Mouse (Mus musculus): Measurements from ENCODE around the gene Wnt2. TPM values are rescaled to one million over a fixed set of nuclear protein-coding genes. Genes with fewer than 3 reads are reported as not detected.

Wnt2 gene
- polyA plus RNA-seq, 1 experiment: 1.3 TPM

GRCm38 (mm10) chr6:18002065-18002464, 28.3 kb downstream of the Wnt2 start:
- TF ChIP-seq CTCF (IDR thresholded peaks at IDR 0.05; ENCODE audit: extremely low read depth, insufficient read depth, insufficient read length, insufficient replicate concordance) (no peak), POLR2A (IDR thresholded peaks at IDR 0.05; ENCODE audit: low read depth, low read length) (no peak)
- Histone ChIP-seq H3K27me3 (ENCODE audit: control insufficient read depth, insufficient read depth, low read length) (no peaks in the 10 kb centered on the region), H3K36me3 (ENCODE audit: control insufficient read depth, insufficient read depth, low read length) (no peaks in the 10 kb centered on the region), H3K4me1 (ENCODE audit: control insufficient read depth, insufficient read depth, insufficient read length) (no peaks in the 10 kb centered on the region), H3K27ac (ENCODE audit: insufficient read depth, low read length) (no peak overlapping the region), H3K4me3 (ENCODE audit: extremely low read depth, insufficient read depth, insufficient read length) (no peak overlapping the region)
- WGBS: 88% methylated on average over 6 of the region's 6 CpGs
- no peak for DNase-seq (ENCODE audit: low read depth in 1 of 2, low spot score in 2 of 2)

DNA sequence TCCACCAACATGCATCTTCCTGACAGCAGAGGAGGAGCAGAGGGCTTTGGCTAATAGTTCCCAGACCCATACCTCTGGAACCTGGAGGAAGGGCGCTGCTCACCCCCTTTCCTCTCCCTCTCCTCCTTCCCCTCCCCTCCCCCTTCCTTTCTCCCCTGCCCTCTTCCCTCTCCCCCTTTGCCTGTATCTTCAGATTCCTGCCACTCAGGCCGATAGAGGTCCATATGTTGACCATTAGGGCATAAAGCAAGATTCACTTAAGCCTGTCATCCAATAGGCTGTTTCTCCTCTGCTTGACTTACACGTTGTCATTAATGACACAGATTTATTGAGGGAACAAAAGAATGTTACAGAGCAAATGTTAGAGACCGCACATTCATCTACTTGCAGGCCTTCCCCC, 31.9 kb downstream of the Wnt2 start:
- 73% methylated on average over 4 of the region's 4 CpGs for WGBS
- no peak overlapping the region for H3K4me3 ChIP-seq (ENCODE audit: extremely low read depth, insufficient read depth, insufficient read length)
- H3K27ac ChIP-seq (ENCODE audit: insufficient read depth, low read length): no peak overlapping the region
- no peaks in the 10 kb centered on the region for H3K4me1 ChIP-seq (ENCODE audit: control insufficient read depth, insufficient read depth, insufficient read length)
- TF ChIP-seq POLR2A (IDR thresholded peaks at IDR 0.05; ENCODE audit: low read depth, low read length) (no peak), CTCF (IDR thresholded peaks at IDR 0.05; ENCODE audit: extremely low read depth, insufficient read depth, insufficient read length, insufficient replicate concordance) (no peak)
- no peaks in the 10 kb centered on the region for H3K36me3 ChIP-seq (ENCODE audit: control insufficient read depth, insufficient read depth, low read length)
- no peak for DNase-seq (ENCODE audit: low read depth in 1 of 2, low spot score in 2 of 2)
- no peaks in the 10 kb centered on the region for H3K27me3 ChIP-seq (ENCODE audit: control insufficient read depth, insufficient read depth, low read length)

GRCm38 (mm10) chr6:17994956-17995790, 35.2 kb downstream of the Wnt2 start:
- 88% methylated on average over 6 of the region's 6 CpGs for WGBS
- DNase-seq (ENCODE audit: low read depth in 1 of 2, low spot score in 2 of 2): no peak
- no peaks in the 10 kb centered on the region for H3K36me3 ChIP-seq (ENCODE audit: control insufficient read depth, insufficient read depth, low read length)
- H3K4me1 ChIP-seq (ENCODE audit: control insufficient read depth, insufficient read depth, insufficient read length): no peaks in the 10 kb centered on the region
- H3K4me3 ChIP-seq (ENCODE audit: extremely low read depth, insufficient read depth, insufficient read length): no peak overlapping the region
- H3K27ac ChIP-seq (ENCODE audit: insufficient read depth, low read length): no peak overlapping the region
- no peak for TF ChIP-seq CTCF (IDR thresholded peaks at IDR 0.05; ENCODE audit: extremely low read depth, insufficient read depth, insufficient read length, insufficient replicate concordance)
- no peak for TF ChIP-seq POLR2A (IDR thresholded peaks at IDR 0.05; ENCODE audit: low read depth, low read length)
- no peaks in the 10 kb centered on the region for H3K27me3 ChIP-seq (ENCODE audit: control insufficient read depth, insufficient read depth, low read length)

DNA sequence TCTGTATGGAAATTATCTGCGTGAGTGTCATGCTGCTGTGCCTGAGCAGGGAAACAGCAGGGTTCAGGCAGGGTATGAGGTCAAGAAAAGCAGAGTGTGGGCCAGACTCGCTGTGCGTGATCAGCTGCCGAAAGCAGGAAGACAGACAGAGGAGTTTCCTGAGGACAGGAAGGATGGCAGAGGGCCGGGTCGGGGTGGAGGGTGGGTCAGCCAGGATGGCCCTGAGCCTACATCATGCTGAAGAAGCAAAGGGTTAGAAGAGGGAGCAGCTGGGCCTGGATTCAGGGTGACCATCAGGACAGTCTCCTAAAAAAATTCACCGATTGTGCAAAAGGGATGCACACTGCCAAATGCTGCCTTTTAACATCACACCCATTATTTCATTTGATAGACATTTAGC, 38.8 kb downstream of the Wnt2 start:
- DNase-seq (ENCODE audit: low read depth in 1 of 2, low spot score in 2 of 2): no peak
- TF ChIP-seq POLR2A (IDR thresholded peaks at IDR 0.05; ENCODE audit: low read depth, low read length) (no peak), CTCF (IDR thresholded peaks at IDR 0.05; ENCODE audit: extremely low read depth, insufficient read depth, insufficient read length, insufficient replicate concordance) (no peak)
- no peak overlapping the region for H3K4me3 ChIP-seq (ENCODE audit: extremely low read depth, insufficient read depth, insufficient read length)
- WGBS: 57% methylated on average over 7 of the region's 7 CpGs
- no peak overlapping the region for H3K27ac ChIP-seq (ENCODE audit: insufficient read depth, low read length)
- no peaks in the 10 kb centered on the region for H3K4me1 ChIP-seq (ENCODE audit: control insufficient read depth, insufficient read depth, insufficient read length)
- H3K27me3 ChIP-seq (ENCODE audit: control insufficient read depth, insufficient read depth, low read length): no peaks in the 10 kb centered on the region
- H3K36me3 ChIP-seq (ENCODE audit: control insufficient read depth, insufficient read depth, low read length): no peaks in the 10 kb centered on the region

GRCm38 (mm10) chr6:17990173-17991028, 40.0 kb downstream of the Wnt2 start:
- WGBS: 85% methylated on average over 9 of the region's 9 CpGs
- no peak for DNase-seq (ENCODE audit: low read depth in 1 of 2, low spot score in 2 of 2)
- Histone ChIP-seq H3K4me3 (ENCODE audit: extremely low read depth, insufficient read depth, insufficient read length) (no peak overlapping the region), H3K4me1 (ENCODE audit: control insufficient read depth, insufficient read depth, insufficient read length) (no peaks in the 10 kb centered on the region), H3K36me3 (ENCODE audit: control insufficient read depth, insufficient read depth, low read length) (no peaks in the 10 kb centered on the region), H3K27ac (ENCODE audit: insufficient read depth, low read length) (no peak overlapping the region), H3K27me3 (ENCODE audit: control insufficient read depth, insufficient read depth, low read length) (no peaks in the 10 kb centered on the region)
- TF ChIP-seq CTCF (IDR thresholded peaks at IDR 0.05; ENCODE audit: extremely low read depth, insufficient read depth, insufficient read length, insufficient replicate concordance): no peak
- TF ChIP-seq POLR2A (IDR thresholded peaks at IDR 0.05; ENCODE audit: low read depth, low read length): no peak

DNA sequence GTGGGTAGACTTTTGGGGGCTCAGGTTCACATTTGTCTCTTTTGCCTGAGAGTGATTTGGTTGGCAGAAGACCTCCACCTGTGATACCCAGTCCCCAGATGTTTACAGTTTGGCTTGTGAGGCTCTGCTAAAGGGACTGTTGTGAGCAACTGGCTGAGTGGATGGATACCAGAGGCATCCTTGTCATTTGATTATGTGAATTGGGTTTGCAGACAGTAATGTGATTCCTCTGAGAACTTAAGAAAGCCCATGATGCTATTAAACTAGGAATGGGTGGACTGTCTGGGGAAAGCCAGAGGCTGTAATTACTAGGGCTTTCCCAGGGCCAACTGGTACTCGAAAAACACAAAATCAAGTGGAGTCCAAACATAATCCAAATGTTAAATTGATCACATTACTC, 51.0 kb downstream of the Wnt2 start:
- H3K4me1 ChIP-seq (ENCODE audit: control insufficient read depth, insufficient read depth, insufficient read length): no peaks in the 10 kb centered on the region
- 64% methylated on average over 1 of the region's 1 CpGs for whole genome bisulfite sequencing
- H3K27me3 ChIP-seq (ENCODE audit: control insufficient read depth, insufficient read depth, low read length): no peaks in the 10 kb centered on the region
- no peak for DNase-seq (ENCODE audit: low read depth in 1 of 2, low spot score in 2 of 2)
- H3K27ac ChIP-seq (ENCODE audit: insufficient read depth, low read length): no peak overlapping the region
- no peak overlapping the region for H3K4me3 ChIP-seq (ENCODE audit: extremely low read depth, insufficient read depth, insufficient read length)
- no peak for TF ChIP-seq POLR2A (IDR thresholded peaks at IDR 0.05; ENCODE audit: low read depth, low read length)
- TF ChIP-seq CTCF (IDR thresholded peaks at IDR 0.05; ENCODE audit: extremely low read depth, insufficient read depth, insufficient read length, insufficient replicate concordance): no peak
- no peaks in the 10 kb centered on the region for H3K36me3 ChIP-seq (ENCODE audit: control insufficient read depth, insufficient read depth, low read length)
